Mouse (Mus musculus) urinary bladder, postnatal 4 days (tissue): ENCODE measurements around the gene Ptprj.

Experiments used
- DNase-seq, 2 experiments: peaks; one replicate each; pipeline ENCODE4 v3.0.0; 2021 to 2022; ENCODE audit warnings: low spot score in 2 of 2

The Ptprj gene

GRCm38 (mm10) chr2:90559688-90560196 is 20.7 kb downstream of the Ptprj start:
- no peak for DNase-seq

DNA sequence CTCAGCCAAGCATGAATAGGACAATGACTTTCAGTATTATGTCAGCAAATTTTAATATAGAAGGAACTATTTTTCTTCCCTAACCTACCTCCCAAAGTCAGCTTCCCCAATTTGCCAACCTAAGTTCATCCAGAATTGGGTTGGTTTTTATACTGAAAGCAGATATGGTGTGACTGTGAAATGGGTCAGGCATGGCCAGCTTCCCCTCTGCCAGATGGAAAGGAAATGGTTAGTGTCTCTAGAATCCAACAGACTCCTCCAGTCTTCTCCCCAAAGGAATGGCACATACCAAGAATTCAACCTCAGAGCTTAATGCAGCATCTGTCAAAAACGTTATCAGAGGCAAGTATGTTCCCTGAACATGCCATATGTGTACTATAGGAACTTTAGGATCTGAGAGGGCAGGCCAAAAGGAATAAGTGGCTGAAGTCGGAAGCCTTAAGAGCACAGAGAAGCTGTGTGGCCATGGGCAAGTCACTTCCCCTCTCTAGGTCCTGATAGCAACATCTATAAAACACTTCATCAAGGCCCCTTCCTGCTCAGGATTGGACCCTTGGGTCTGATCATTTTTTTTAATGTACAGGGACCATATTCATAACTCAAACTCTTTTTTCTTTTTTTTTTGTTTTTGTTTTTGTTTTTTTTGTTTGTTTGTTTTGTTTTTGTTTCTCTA is 21.3 kb downstream of the Ptprj start:
- DNase-seq = no peak

DNA sequence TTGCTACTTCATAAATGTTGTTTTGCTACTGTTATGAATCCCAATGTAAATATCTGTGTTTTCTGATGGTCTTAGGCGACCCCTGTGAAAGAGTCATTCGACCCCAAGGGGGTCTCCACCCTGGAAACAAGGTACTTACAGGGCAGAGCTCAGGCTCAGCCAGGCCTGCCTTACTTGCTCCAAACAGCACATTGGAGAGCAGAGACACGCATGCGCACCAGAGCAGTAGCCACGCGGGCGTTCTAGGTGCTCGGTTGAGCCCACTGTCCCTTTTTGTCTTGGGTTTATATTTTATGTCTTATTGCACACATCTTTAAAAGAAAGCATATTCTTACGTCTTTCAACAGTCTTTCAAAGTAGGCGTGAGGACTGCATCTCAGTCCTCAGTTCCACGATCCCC is 22.1 kb downstream of the Ptprj start:
- no peak for DNase-seq

DNA sequence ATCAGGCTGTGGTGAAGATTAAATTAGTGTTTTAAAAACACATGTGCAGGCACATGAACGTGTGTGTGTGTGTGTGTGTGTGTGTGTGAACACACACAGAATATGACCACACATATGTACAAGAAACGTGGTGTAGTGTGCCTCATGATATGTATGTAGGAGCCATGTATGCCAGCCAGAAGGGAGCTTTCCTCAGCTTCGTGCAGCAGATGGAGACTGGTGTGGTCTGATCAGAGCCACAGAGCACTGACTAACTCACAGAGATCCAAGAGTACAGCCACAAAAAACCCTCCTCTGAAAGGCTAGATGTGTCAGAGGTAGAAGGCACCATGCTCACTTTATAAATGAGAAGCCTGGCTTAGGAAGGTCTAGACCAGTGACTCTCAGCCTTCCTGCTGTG is 22.5 kb downstream of the Ptprj start:
- DNase-seq = no peak

- DNase-seq = no peak
Observed at GRCm38 (mm10) chr2:90555744-90556143, 24.7 kb downstream of the Ptprj start.

- DNase-seq = no peak
Observed at GRCm38 (mm10) chr2:90554806-90555205, 25.6 kb downstream of the Ptprj start.

GRCm38 (mm10) chr2:90553861-90554260 is 26.6 kb downstream of the Ptprj start:
- DNase-seq = no peak

- no peak for DNase-seq
Observed at GRCm38 (mm10) chr2:90550656-90551055, 29.8 kb downstream of the Ptprj start.

- no peak for DNase-seq
Observed at GRCm38 (mm10) chr2:90548541-90548940, 31.9 kb downstream of the Ptprj start.

- DNase-seq = no peak
Observed at GRCm38 (mm10) chr2:90547144-90547609, 33.3 kb downstream of the Ptprj start.

DNA sequence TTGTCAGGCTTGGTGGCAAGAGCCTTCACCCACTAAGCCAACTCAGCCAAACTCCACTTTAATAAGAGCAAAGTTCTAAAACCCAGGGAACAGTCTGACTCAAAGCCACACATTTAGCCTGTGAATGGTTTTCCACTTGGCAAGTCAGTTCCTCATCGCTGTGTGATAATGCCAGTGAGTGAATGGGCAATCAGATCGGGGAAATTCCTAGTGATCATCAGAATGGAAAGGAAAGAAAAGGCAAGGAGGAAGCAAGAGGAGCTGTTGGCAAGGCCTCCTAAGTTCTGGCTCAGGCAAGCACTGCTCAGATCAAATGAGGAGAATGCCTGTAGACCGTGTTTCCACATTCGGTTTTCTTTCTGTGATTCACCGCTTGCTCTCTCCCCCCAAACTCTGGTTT is 35.2 kb downstream of the Ptprj start:
- DNase-seq = no peak

DNA sequence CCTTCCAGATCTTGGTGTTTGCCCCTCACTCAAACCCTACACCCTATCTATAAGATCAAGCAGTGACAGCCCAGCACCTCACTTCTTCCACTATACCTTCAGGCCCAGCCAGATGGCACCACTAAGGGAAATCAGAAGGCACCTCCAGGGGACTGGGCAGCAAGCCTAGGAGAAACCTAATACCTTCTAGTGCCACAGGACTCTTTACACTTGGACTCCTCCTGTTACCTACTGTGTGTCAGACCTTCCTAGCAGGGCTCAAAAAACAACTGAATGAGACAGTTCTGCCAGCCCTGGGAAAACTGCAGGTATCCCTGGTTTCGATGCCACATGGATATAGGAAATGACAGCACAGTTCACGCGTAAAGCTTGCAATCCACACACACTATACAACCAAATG is 36.5 kb downstream of the Ptprj start:
- no peak for DNase-seq

GRCm38 (mm10) chr2:90543106-90543702 is 37.2 kb downstream of the Ptprj start:
- DNase-seq = no peak

- DNase-seq = no peak
Observed at GRCm38 (mm10) chr2:90542656-90543055, 37.8 kb downstream of the Ptprj start.

GRCm38 (mm10) chr2:90539206-90539605 is 41.2 kb downstream of the Ptprj start:
- no peak for DNase-seq

DNA sequence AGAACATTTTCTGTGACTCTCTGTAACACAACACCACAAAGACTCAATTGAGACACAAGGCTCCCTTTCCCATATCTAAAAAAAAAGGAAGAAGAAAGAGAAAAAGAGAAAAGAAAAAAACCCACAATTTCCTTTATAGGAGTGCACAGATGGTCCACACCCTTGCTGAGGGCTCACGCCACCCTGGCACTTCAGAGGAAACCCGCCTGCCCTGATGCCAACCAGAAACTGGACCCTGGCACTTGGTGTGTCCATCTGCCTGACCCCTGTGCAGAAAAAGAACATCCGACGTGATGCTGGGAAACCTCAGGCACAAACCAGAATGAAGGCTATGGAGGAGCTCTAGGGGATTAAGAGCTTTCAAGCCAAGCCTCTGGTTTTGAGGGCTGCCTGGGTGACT is 43.2 kb downstream of the Ptprj start:
- no peak for DNase-seq

GRCm38 (mm10) chr2:90536555-90536954 is 43.9 kb downstream of the Ptprj start:
- DNase-seq = no peak

DNA sequence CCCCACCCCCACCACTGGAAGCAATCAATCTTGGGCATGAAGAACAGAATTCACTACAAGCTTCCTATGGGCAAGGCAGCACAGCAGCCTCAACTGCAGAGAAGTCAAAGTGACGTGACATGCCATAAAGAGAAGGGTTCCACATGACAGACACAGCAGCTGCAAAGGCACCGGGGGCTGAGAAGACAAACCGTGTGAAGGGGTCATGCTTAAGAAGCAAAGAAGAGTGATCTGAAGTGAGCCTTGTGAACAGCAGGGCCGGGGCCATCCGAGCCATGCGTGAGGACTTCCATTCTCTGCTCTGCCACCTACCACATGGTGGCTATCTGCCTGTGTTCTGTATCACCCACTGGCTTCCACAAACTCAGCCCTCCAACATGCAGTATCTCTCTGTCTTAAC is 45.7 kb downstream of the Ptprj start:
- DNase-seq = no peak

DNA sequence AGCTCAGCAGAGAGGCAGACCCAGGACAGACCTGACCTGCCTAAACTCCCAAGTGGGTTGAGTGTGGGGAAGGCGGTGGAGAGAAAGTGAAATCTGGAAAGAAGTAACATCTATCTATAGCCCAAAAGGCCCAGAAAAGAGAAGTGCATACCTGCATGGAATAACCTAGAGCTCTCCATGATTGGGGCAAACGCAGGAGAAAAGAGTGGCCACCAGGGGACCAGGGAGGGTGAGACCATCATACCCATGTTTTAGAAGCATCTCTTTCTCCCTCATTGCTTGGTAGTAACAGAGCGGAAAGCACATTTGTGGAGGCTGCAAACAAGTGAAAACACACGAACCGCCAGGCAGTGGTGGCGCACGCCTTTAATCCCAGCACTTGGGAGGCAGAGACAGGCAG is 46.5 kb downstream of the Ptprj start:
- DNase-seq = no peak

DNA sequence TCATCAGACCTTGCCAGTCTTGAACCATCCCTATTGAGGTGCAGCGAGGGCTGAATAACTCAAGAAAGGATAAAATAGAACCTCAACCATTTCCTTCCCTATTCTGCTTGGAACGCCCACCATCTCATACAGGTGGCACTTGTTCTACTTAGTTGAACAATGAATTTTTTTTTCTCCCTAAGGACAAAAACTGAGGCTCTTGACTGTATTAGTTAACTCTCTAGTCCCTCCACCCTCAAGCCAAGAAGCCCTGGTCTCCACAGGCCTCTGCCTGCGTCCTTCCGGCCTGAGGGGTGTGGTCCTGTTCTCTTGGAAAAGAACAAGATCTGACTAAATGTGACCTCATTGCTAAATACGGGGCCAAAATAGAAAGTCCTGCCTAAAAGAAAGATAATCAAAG is 48.4 kb downstream of the Ptprj start:
- no peak for DNase-seq

- no peak for DNase-seq
Observed at GRCm38 (mm10) chr2:90528107-90528506, 52.3 kb downstream of the Ptprj start.

- no peak for DNase-seq
Observed at GRCm38 (mm10) chr2:90526971-90527370, 53.5 kb downstream of the Ptprj start.

GRCm38 (mm10) chr2:90526564-90526963 is 53.9 kb downstream of the Ptprj start:
- no peak for DNase-seq

DNA sequence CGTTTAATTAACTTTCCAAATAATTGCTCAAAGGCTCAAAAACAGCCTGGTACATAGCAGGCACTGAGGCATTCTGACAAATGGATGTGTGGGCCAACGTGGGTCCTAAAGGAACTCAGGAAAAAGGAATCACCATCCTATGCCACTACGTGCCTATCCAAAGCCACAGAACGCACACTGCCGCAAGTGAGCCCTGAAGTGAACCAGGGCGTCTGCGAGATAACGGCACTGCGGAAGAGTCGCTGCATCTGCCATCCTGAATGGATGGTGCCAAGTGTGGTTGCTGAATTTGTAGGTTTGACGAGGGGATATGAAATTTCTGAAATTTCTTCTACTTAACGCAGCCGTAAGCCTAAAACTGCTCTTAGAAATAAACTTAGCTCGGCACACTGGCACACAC is 54.6 kb downstream of the Ptprj start:
- DNase-seq = no peak
